Mouse (Mus musculus): ENCODE measurements around the gene Cyb5d1. TPM values are rescaled to one million over a fixed set of nuclear protein-coding genes. Genes with fewer than 3 reads are reported as not detected.
A peak's percentile ranks its signal among the peaks of the same experiment; 100 is the strongest.
"Not testable (repeated sequence)": the region's sequence is repeated elsewhere in the genome, so short reads cannot be mapped to it uniquely, and the experiment has no call there.

Cyb5d1 gene
- total RNA-seq, 2 experiments from 2014 or later = 40.8 to 43.6 TPM

- no peak for DNase-seq (ENCODE audit: extremely low spot score in 1 of 2, low spot score in 1 of 2)
These were observed 10.2 kb upstream of the Cyb5d1 start for GRCm38 (mm10) chr11:69405397-69406200.

GRCm38 (mm10) chr11:69404595-69405396 lies 9.4 kb upstream of the Cyb5d1 start:
- DNase-seq (ENCODE audit: extremely low spot score in 1 of 2, low spot score in 1 of 2) = no peak

- DNase-seq (ENCODE audit: extremely low spot score in 1 of 2, low spot score in 1 of 2) = peak in 1 of 2 experiments; percentile 8
These were observed 8.5 kb upstream of the Cyb5d1 start for GRCm38 (mm10) chr11:69403691-69404594.

- peak in 1 of 2 experiments; percentile 7 for DNase-seq (ENCODE audit: extremely low spot score in 1 of 2, low spot score in 1 of 2)
These were observed 6.6 kb upstream of the Cyb5d1 start for GRCm38 (mm10) chr11:69401987-69402386.

- DNase-seq (ENCODE audit: extremely low spot score in 1 of 2, low spot score in 1 of 2) = peak; percentile 68 to 77
These were observed 5.8 kb upstream of the Cyb5d1 start for GRCm38 (mm10) chr11:69401210-69401637.

DNA sequence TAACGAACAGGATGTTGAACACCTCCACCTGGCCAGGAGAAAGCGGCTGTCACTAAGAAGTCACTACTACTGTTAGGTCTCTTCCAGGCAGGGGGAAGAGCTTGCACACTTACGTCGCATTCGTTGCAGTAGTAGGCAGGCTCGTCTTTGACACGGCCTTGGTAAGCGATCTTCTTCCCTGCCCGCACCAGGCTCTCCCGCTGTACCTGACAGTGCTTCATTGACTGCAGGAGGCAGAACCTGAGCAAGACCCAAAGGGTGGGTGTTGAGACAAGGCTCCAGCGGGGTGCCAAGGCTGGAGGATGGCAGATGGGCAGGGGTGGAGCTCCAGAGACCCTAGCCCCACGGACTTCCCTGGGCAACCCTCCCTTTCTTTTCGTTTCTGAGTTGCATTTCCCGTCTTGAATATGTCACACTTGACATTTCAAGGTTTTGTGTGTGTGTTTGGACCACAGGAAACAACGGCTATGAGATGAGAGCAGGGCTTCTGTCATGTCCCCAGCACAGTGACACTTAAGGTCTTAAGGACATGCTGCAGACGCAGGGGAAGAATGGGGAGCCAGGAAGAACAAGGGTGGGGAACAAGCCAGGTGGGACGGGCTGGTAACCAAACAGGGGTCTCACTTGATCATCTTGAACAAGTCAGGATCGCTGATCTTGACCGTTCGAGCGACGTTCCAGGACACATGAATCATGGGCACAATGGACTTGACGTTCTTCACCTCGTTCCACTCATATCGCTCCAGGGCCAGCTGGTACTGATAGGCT lies 4.8 kb upstream of the Cyb5d1 start:
- peak in 1 of 2 experiments; percentile 14 for DNase-seq (ENCODE audit: extremely low spot score in 1 of 2, low spot score in 1 of 2)

DNA sequence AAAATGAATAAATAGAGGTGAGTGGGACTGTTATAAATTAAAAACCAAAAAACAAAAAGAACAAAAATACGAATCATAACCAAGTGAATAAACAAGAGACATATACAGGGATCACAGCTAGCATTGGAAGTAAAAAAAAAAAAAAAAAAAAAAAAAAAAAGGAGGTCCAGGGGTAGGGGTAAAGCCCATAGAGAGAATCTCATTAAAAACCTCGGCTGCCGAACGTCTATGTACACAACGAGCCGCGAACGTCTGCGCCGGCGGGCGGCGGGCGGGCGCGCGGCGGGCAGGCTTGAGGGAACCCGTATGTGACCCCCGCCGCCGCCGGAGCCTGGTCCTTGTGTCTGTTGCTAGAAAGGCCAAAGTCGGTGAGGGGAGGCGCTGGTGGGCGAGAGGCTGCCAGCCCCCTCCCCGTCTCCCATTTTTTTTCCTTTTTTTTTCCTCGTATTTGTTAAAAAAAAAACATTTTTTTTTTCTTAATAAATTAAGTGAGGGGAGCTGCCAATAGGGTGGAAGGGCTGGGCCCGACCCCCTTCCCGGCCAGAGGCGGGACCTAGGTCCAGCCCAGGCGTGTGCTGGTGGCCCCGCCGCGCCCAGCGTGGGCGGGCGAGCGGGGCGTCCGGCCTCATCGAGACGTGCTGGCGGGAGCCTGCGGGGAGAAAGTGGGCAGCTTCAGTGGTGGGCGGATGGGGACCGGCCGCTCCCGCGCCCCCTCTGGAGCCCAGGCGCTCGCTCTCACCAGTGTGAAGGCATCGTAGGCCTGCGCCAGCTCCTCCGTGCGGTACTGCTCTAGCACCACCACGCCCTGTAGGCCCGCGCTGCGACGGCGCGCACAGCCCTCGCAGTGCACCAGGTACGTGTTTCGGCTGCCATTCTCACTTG lies 4.0 kb upstream of the Cyb5d1 start:
- DNase-seq (ENCODE audit: extremely low spot score in 1 of 2, low spot score in 1 of 2) = peak in 1 of 2 experiments; percentile 21

GRCm38 (mm10) chr11:69398486-69399200 lies 3.2 kb upstream of the Cyb5d1 start:
- DNase-seq (ENCODE audit: extremely low spot score in 1 of 2, low spot score in 1 of 2) = no peak

- no peak for DNase-seq (ENCODE audit: extremely low spot score in 1 of 2, low spot score in 1 of 2)
These were observed 2.6 kb upstream of the Cyb5d1 start, which contains the start of gene Tmem88 for GRCm38 (mm10) chr11:69398059-69398458. Gene Tmem88, minus strand, starts transcription at chr11:69398234.

GRCm38 (mm10) chr11:69397581-69398057 lies 2.2 kb upstream of the Cyb5d1 start:
- DNase-seq (ENCODE audit: extremely low spot score in 1 of 2, low spot score in 1 of 2) = peak; percentile 30 to 35

DNA sequence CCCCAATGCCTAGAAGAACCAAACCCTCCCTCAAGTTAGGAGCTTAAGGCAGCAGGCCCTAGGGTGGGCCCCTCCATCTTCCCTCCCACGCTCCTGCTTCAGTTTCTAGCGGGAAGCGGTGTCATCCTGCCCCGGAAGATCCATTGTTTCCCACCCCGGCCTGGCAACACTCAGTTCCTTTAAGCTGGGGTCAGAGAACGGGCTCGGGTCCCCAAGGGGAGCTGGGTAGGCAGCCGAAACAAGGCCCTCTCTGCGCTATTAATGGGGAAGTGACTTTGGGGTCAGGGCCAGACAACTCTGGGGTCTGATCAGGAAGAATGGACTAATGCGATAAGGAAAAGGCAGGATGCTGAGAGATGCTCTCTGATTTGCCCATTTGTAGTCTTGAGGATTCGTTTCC lies 1.3 kb upstream of the Cyb5d1 start:
- no peak for DNase-seq (ENCODE audit: extremely low spot score in 1 of 2, low spot score in 1 of 2)

DNA sequence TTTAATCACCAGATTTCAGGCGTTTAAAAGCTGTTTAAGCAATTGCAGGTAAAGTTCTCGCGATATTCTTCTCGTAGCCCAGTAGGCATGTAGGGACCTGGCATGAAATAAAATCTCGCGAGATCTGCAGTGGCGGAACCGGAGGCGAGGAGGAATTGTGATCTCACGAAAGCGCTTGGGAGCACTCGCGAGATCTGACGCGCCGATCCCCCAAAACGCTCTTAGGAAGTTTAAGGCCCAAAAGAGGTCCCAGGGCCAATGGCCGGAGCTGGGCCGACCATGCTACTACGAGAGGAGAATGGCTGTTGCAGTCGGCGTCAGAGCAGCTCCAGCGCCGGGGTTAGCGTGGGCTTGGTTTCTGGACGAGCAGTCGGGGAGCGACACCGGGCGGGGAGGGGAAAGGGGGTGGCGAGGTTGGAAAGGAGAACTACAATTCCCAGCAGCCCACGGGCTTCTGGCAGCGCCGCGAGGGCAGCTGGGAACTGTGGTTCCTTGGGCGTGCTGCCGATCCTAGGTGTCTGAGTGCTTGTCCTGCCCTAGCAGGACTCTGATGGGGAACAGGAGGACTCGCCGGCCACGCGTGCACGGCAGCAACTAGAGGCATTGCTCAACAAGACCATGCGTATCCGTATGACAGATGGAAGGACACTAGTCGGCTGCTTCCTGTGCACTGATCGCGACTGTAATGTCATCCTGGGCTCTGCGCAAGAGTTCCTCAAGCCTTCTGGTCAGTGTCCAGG lies 373 bp upstream of the Cyb5d1 start:
- peak; percentile 77 to 97 for DNase-seq (ENCODE audit: extremely low spot score in 1 of 2, low spot score in 1 of 2)

GRCm38 (mm10) chr11:69394591-69395167 lies 752 bp downstream of the Cyb5d1 start:
- DNase-seq (ENCODE audit: extremely low spot score in 1 of 2, low spot score in 1 of 2) = not testable (repeated sequence)

- DNase-seq (ENCODE audit: extremely low spot score in 1 of 2, low spot score in 1 of 2) = peak in 1 of 2 experiments; percentile 72
These were observed 4.9 kb downstream of the Cyb5d1 start for GRCm38 (mm10) chr11:69390400-69391034.

DNA sequence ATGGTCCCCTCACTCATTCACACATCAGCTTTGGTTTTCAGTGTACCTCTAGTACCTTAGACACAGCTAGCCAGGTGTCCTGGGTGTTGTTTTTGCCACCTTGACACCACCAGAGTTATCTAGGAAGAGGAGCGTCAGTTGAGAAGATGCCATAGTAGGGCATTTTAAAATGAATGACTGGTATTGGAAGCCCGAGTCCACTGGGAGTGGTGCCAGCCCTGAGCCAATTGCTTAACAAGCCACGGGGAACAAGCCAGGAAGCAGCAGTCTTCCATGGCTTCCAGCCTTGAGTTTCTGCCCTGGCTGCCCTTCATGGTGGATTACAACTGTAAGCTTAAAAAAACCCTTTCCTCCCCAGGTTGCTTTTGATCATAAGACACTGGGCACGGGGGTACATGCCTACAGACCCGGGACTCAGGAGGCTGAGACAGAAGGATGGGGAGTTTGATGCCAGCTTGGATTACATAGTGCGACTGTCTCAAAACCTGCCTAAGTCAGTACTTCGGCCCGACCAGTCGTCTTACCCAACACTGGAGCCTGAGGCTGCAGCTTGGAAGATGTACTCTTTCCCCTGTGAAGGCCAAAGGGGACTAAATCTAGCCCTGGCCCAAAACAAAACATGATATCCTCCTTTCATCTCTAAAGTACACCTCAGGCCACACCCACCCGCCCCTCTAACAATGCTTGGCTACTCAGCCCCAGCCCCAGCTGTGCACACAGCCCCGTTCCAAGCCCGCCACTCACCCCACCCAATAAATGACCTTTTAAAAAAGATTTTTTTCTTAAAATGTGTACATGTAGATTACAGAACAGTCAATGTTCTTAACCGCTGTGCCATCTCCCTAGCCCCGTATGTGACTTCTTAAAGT lies 5.7 kb downstream of the Cyb5d1 start:
- peak in 1 of 2 experiments; percentile 35 for DNase-seq (ENCODE audit: extremely low spot score in 1 of 2, low spot score in 1 of 2)
